Mouse (Mus musculus) limb, embryonic 10.5 days (tissue): Measurements from ENCODE around the gene Spaca3. TPM values are rescaled to one million over a fixed set of nuclear protein-coding genes. Genes with fewer than 3 reads are reported as not detected.
A peak's percentile ranks its signal among the peaks of the same experiment; 100 is the strongest.

Experiments used
- DNase-seq: peaks from one replicate; pipeline ENCODE4 v3.0.0-alpha.2; 2017; ENCODE audit warnings: low spot score
- H3K27ac ChIP-seq: fragments of 300-500 bp; sonication (generic); 2 replicates; pipeline ENCODE4 v1.5.1; 2016; ENCODE audit warnings: mild to moderate bottlenecking
- H3K27me3 ChIP-seq: fragments of 300-500 bp; sonication (generic); 2 replicates; pipeline ENCODE4 v1.6.1; 2016; ENCODE audit warnings: low read depth, mild to moderate bottlenecking; ENCODE audit not compliant: poor library complexity, severe bottlenecking
- H3K36me3 ChIP-seq: fragments of 300-500 bp; sonication (generic); 2 replicates; pipeline ENCODE4 v1.6.1; 2016; ENCODE audit warnings: mild to moderate bottlenecking, moderate library complexity
- H3K4me1 ChIP-seq: fragments of 300-500 bp; sonication (generic); 2 replicates; pipeline ENCODE4 v1.6.1; 2016
- H3K4me3 ChIP-seq: fragments of 300-500 bp; sonication (generic); 2 replicates; pipeline ENCODE4 v1.5.1; 2016; ENCODE audit warnings: mild to moderate bottlenecking, moderate library complexity
- H3K9me3 ChIP-seq: fragments of 300-500 bp; sonication (generic); replicated peaks from 2 replicates; pipeline ENCODE4 v1.6.1; 2016; ENCODE audit warnings: mild to moderate bottlenecking
- WGBS: fragments of 180-500 bp; shearing (Covaris S2); methylation state at CpG from one replicate; pipeline ENCODE4 v1.1.7; 2016; 5-methylcytosine and 5-hydroxymethylcytosine counted together
- polyA plus RNA-seq: library from polyadenylated mRNA; unstranded; fragments of >200 nt; fragmentation: Nextera tagmentation; extraction: Ambion mirVana; gene quantifications from 2 replicates; pipeline ENCODE4 v1.2.1, GENCODE M21; 2016

Spaca3 gene
- not detected in 2 replicates for polyA plus RNA-seq

DNA sequence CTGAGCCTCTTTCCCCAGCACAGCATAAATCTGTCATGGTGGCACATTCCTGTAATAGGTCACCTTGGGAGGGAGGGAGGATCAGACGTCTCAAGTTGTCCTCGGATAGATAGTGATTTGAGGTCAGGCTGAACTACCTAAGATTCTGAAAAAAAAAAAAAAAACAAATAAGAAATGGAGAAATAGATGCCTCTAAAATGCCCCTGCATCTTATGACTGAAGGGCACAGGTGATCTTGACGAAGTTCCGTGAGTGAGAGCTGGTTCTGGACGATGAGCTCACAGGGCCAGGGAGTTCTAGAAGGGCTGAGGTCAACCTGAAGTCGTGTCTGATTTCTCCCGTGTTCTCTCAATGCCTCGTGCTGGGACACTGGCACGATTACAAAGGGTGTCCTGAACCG, at the start of gene Spaca3:
TSS of gene Spaca3 (plus strand) at position 301 of the 400 bp plus-strand sequence.
- Histone ChIP-seq H3K27ac (no peak within 1 kb of the TSS), H3K27me3 (no peaks in the 10 kb centered on the region), H3K4me1 (no peaks in the 10 kb centered on the region), H3K9me3 (no peaks in the 10 kb centered on the region), H3K4me3 (no peak within 1 kb of the TSS), H3K36me3 (no peaks in the 10 kb centered on the region)
- no peak for DNase-seq
- 76% methylated on average over 10 of the region's 10 CpGs for WGBS

DNA sequence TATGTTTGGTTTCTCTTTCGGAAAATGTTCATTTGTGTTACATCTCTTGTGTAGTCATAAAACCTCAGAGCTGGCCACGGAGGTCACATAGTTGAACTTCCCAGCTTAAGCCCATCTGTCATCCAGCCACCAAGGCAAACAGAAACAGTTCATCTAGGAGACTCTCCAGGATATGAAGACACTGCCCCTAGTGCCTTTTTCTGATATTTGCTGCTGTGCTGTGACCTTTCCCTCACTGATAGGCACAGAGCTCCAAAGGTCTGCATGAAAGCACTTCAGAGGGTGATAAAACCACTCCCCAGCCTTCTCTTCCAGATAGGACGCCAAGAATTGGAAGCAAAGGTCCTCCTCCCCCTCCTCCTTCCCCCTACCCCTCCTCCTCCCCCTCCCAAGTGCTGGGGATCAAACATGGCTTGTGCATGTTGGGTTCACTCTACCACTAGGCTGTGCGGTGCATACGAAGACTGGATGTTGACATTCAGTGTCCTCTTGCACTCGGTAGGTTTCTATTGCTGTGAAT, 49.6 kb upstream of the Spaca3 start:
- DNase-seq = no peak
- peaks cover 20% of the 10 kb centered on the region for H3K4me1 ChIP-seq
- H3K27me3 ChIP-seq = no peaks in the 10 kb centered on the region
- H3K27ac ChIP-seq = 0 out of 2 replicates have a peak overlapping the region, but pooled peaks have one; percentile 99
- peaks cover 18% of the 10 kb centered on the region for H3K36me3 ChIP-seq
- H3K4me3 ChIP-seq = no peak overlapping the region
- H3K9me3 ChIP-seq = no peaks in the 10 kb centered on the region
- 69% methylated on average over 6 of the region's 6 CpGs for WGBS

DNA sequence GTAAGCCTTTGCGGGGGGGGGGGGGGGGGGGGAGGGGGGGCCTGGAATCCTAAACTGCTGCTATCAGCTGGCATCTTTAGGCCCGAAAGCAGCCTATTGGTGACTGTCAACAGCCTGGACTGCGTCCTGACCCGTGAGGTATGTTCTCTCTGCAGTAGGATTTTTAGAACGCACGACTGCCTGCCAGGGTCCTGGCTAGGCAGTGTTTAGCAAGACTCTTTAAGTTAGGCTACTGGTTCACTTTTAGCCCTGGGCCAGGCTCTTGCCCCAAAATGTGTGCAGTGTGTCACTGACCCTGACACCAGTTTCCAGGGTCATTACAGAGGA, 48.5 kb upstream of the Spaca3 start:
- Histone ChIP-seq H3K36me3 (peaks cover 28% of the 10 kb centered on the region), H3K4me1 (peaks cover 20% of the 10 kb centered on the region), H3K27ac (peak overlapping the region; percentile 99), H3K27me3 (no peaks in the 10 kb centered on the region), H3K4me3 (peak overlapping the region; percentile 79), H3K9me3 (no peaks in the 10 kb centered on the region)
- no peak for DNase-seq
- 38% methylated on average over 5 of the region's 6 CpGs for WGBS

- Histone ChIP-seq H3K9me3 (no peaks in the 10 kb centered on the region), H3K36me3 (peaks cover 34% of the 10 kb centered on the region), H3K4me3 (peak within 1 kb of the TSS; percentile 79), H3K27ac (peak within 1 kb of the TSS; percentile 99), H3K27me3 (no peaks in the 10 kb centered on the region), H3K4me1 (peaks cover 20% of the 10 kb centered on the region)
- under 1% methylated on average over 37 of the region's 54 CpGs for WGBS
- peak; percentile 80 for DNase-seq
Measured at GRCm38 (mm10) chr11:80809993-80810821, 48.0 kb upstream of the Spaca3 start, which contains the start of gene Tmem98. Gene Tmem98, plus strand, starts transcription at chr11:80810175.

GRCm38 (mm10) chr11:80811156-80811555, 47.0 kb upstream of the Spaca3 start:
- Histone ChIP-seq H3K9me3 (no peaks in the 10 kb centered on the region), H3K36me3 (peaks cover 43% of the 10 kb centered on the region), H3K27me3 (no peaks in the 10 kb centered on the region), H3K4me1 (peaks cover 20% of the 10 kb centered on the region), H3K4me3 (peak overlapping the region; percentile 79), H3K27ac (peak overlapping the region; percentile 99)
- DNase-seq = peak; percentile 41
- WGBS = 25% methylated on average over 5 of the region's 5 CpGs

- peaks cover 83% of the 10 kb centered on the region for H3K36me3 ChIP-seq
Measured at GRCm38 (mm10) chr11:80815354-80815753, 42.8 kb upstream of the Spaca3 start.

GRCm38 (mm10) chr11:80818060-80818697, 40.0 kb upstream of the Spaca3 start:
- no peak overlapping the region for H3K27ac ChIP-seq
- no peaks in the 10 kb centered on the region for H3K9me3 ChIP-seq
- peaks cover 96% of the 10 kb centered on the region for H3K36me3 ChIP-seq
- peaks cover 23% of the 10 kb centered on the region for H3K4me1 ChIP-seq
- peak; percentile 82 for DNase-seq
- WGBS = 44% methylated on average over 11 of the region's 11 CpGs
- H3K4me3 ChIP-seq = 0 out of 2 replicates have a peak overlapping the region, but pooled peaks have one; percentile 2
- no peaks in the 10 kb centered on the region for H3K27me3 ChIP-seq

More at GRCm38 (mm10) chr11:80815354-80815753, 42.8 kb upstream of the Spaca3 start:
- H3K27ac ChIP-seq = no peak overlapping the region
- H3K9me3 ChIP-seq = no peaks in the 10 kb centered on the region
- no peaks in the 10 kb centered on the region for H3K27me3 ChIP-seq
- no peak for DNase-seq
- no peak overlapping the region for H3K4me3 ChIP-seq
- H3K4me1 ChIP-seq = peaks cover 26% of the 10 kb centered on the region
- WGBS = 91% methylated on average over 7 of the region's 7 CpGs

GRCm38 (mm10) chr11:80820085-80820484, 38.1 kb upstream of the Spaca3 start:
- Histone ChIP-seq H3K27ac (no peak overlapping the region), H3K27me3 (no peaks in the 10 kb centered on the region), H3K4me3 (no peak overlapping the region), H3K9me3 (no peaks in the 10 kb centered on the region), H3K36me3 (peaks cover 96% of the 10 kb centered on the region), H3K4me1 (peaks cover 23% of the 10 kb centered on the region)
- WGBS = 87% methylated on average over 3 of the region's 3 CpGs
- no peak for DNase-seq

- DNase-seq = peak; percentile 49
- Histone ChIP-seq H3K27me3 (no peaks in the 10 kb centered on the region), H3K4me1 (peaks cover 23% of the 10 kb centered on the region), H3K27ac (peak overlapping the region; percentile 58; the same call in 1 of the 2 replicates), H3K9me3 (no peaks in the 10 kb centered on the region), H3K4me3 (no peak overlapping the region), H3K36me3 (peaks cover 87% of the 10 kb centered on the region)
- 52% methylated on average over 14 of the region's 14 CpGs for WGBS
Measured at GRCm38 (mm10) chr11:80821296-80821695, 36.9 kb upstream of the Spaca3 start.

DNA sequence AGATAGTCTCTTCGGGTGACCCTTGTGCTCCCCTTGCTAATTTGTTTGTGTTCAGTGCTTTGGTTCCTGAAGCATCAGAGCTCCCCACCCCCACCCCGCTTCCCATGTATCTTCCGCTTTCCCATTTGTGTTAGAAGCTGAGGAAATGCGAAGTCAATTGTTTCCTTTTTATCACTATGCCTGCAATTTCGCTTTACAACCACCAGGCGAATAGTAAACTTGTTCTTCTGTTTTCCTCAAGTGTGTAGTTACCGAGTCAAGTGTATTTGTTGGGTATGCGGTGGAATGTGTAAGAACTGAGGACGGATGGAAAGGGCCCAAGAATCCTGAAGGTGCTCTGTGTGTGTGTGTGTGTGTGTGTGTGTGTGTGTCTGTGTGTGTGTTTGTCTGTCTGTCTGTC, 36.4 kb upstream of the Spaca3 start:
- DNase-seq = no peak
- H3K27me3 ChIP-seq = no peaks in the 10 kb centered on the region
- no peak overlapping the region for H3K27ac ChIP-seq
- 86% methylated on average over 9 of the region's 9 CpGs for WGBS
- peaks cover 23% of the 10 kb centered on the region for H3K4me1 ChIP-seq
- H3K9me3 ChIP-seq = no peaks in the 10 kb centered on the region
- peaks cover 82% of the 10 kb centered on the region for H3K36me3 ChIP-seq
- no peak overlapping the region for H3K4me3 ChIP-seq

DNA sequence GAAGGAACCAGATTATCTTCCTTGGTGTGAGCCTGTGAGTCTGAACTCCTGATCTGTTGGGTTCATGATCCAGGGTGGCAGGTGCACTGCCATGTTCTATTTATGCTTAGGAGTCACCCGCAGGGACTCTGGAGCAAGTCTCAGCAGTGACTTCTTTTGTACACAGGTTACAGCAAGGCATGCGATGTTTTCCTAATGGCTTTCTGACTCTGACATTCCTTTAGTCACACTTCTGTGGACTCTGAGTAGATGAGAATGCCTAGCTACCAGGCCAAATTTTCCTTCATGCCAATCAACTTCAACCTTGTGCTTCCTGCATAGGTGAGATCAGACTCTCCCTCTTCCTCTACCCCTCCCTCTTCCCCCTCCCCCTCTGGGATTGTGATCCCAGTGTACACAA, 22.8 kb upstream of the Spaca3 start:
- Histone ChIP-seq H3K36me3 (no peaks in the 10 kb centered on the region), H3K4me1 (no peaks in the 10 kb centered on the region), H3K9me3 (no peaks in the 10 kb centered on the region), H3K4me3 (no peak overlapping the region), H3K27me3 (no peaks in the 10 kb centered on the region), H3K27ac (no peak overlapping the region)
- no peak for DNase-seq
- WGBS = 87% methylated on average over 2 of the region's 2 CpGs

GRCm38 (mm10) chr11:80835841-80836240, 22.3 kb upstream of the Spaca3 start:
- no peak overlapping the region for H3K4me3 ChIP-seq
- WGBS = 82% methylated on average over 4 of the region's 4 CpGs
- DNase-seq = no peak

DNA sequence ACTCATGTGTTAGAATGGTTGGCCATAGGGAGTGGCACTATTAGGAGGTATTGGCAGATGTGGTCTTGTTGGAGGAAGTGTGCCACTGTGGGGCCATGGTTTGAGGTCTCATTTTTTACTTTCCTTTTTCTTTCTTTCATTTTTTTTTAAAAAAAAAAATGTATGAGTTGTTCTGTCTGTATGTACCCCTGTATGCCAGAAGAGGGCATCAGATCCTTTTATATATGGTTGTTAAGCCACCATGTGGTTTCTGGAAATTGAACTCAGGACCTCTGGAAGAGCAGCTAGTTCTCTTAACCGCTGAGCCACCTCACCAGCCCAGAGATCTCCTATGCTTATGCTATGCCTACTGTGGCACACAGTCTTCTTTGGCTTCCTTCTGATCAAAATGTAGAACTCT, 19.4 kb upstream of the Spaca3 start:
- 83% methylated on average over 1 of the region's 1 CpGs for WGBS
- DNase-seq = no peak
- H3K4me1 ChIP-seq = no peaks in the 10 kb centered on the region
- H3K9me3 ChIP-seq = no peaks in the 10 kb centered on the region
- no peaks in the 10 kb centered on the region for H3K27me3 ChIP-seq
- H3K27ac ChIP-seq = no peak overlapping the region
- no peaks in the 10 kb centered on the region for H3K36me3 ChIP-seq
- H3K4me3 ChIP-seq = no peak overlapping the region

More at GRCm38 (mm10) chr11:80835841-80836240, 22.3 kb upstream of the Spaca3 start:
- Histone ChIP-seq H3K9me3 (no peaks in the 10 kb centered on the region), H3K36me3 (no peaks in the 10 kb centered on the region), H3K4me1 (no peaks in the 10 kb centered on the region), H3K27me3 (no peaks in the 10 kb centered on the region), H3K27ac (no peak overlapping the region)
